Mouse (Mus musculus): ENCODE results near the gene Map4k3. TPM values are rescaled to one million over a fixed set of nuclear protein-coding genes. Genes with fewer than 3 reads are reported as not detected.
"Not testable (repeated sequence)": the region's sequence is repeated elsewhere in the genome, so short reads cannot be mapped to it uniquely, and the experiment has no call there.

The Map4k3 gene
- polyA plus RNA-seq, 1 experiment from 2014 or later = 32.5 TPM

GRCm38 (mm10) chr17:80568441-80568840 is 159.8 kb downstream of the Map4k3 start:
- Histone ChIP-seq H3K4me3 (no peak overlapping the region), H3K9ac (no peak overlapping the region), H3K27ac (no peak overlapping the region), H3K36me3 (peaks cover 4% of the 10 kb centered on the region; the same call in 1 of the 2 replicates), H3K4me2 (replicated peaks) (no peak overlapping the region), H3K4me1 (no peaks in the 10 kb centered on the region), H3K9me3 (no peaks in the 10 kb centered on the region; the same call in 1 of the 2 replicates), H3K27me3 (replicated peaks) (no peaks in the 10 kb centered on the region)
- ATAC-seq (ENCODE audit: low FRiP score, low read depth) = no peak
- WGBS = 84% methylated on average over 2 of the region's 2 CpGs

GRCm38 (mm10) chr17:80564611-80564924 is 163.7 kb downstream of the Map4k3 start:
- Histone ChIP-seq H3K27me3 (replicated peaks) (no peaks in the 10 kb centered on the region), H3K4me3 (no peak overlapping the region), H3K9ac (no peak overlapping the region), H3K27ac (no peak overlapping the region), H3K9me3 (no peaks in the 10 kb centered on the region; the same call in 1 of the 2 replicates), H3K36me3 (peaks cover 4% of the 10 kb centered on the region; the same call in 1 of the 2 replicates), H3K4me1 (no peaks in the 10 kb centered on the region), H3K4me2 (replicated peaks) (no peak overlapping the region)
- ATAC-seq (ENCODE audit: low FRiP score, low read depth) = no peak
- WGBS = 70% methylated on average over 3 of the region's 3 CpGs

- H3K9me3 ChIP-seq; H3K27me3 ChIP-seq (replicated peaks); ATAC-seq (ENCODE audit: low FRiP score, low read depth); H3K4me1 ChIP-seq; H3K36me3 ChIP-seq; H3K4me3 ChIP-seq; H3K27ac ChIP-seq; H3K4me2 ChIP-seq (replicated peaks); H3K9ac ChIP-seq: not testable (repeated sequence)
- 95% methylated on average over 27 of the region's 27 CpGs for WGBS
Measured at GRCm38 (mm10) chr17:80563762-80564610, 164.3 kb downstream of the Map4k3 start.

GRCm38 (mm10) chr17:80562792-80563191 is 165.5 kb downstream of the Map4k3 start:
- no peak overlapping the region for H3K9ac ChIP-seq
- no peak overlapping the region for H3K27ac ChIP-seq
- no peak overlapping the region for H3K4me3 ChIP-seq
- H3K36me3 ChIP-seq = peaks cover 4% of the 10 kb centered on the region; the same call in 1 of the 2 replicates
- H3K4me1 ChIP-seq = no peaks in the 10 kb centered on the region
- no peak for ATAC-seq (ENCODE audit: low FRiP score, low read depth)
- no peak overlapping the region for H3K4me2 ChIP-seq (replicated peaks)
- 83% methylated on average over 5 of the region's 5 CpGs for WGBS
- H3K9me3 ChIP-seq = no peaks in the 10 kb centered on the region; the same call in 1 of the 2 replicates
- no peaks in the 10 kb centered on the region for H3K27me3 ChIP-seq (replicated peaks)

GRCm38 (mm10) chr17:80560669-80561401 is 167.4 kb downstream of the Map4k3 start:
- H3K4me2 ChIP-seq (replicated peaks) = no peak overlapping the region
- H3K9ac ChIP-seq = no peak overlapping the region
- H3K27me3 ChIP-seq (replicated peaks) = no peaks in the 10 kb centered on the region
- H3K4me3 ChIP-seq = no peak overlapping the region
- peaks cover 6% of the 10 kb centered on the region; the same call in 1 of the 2 replicates for H3K36me3 ChIP-seq
- no peaks in the 10 kb centered on the region for H3K4me1 ChIP-seq
- 26% methylated on average over 12 of the region's 12 CpGs for WGBS
- peak; percentile 41; the same call in 1 of the 2 replicates for ATAC-seq (ENCODE audit: low FRiP score, low read depth)
- no peak overlapping the region for H3K27ac ChIP-seq
- H3K9me3 ChIP-seq = no peaks in the 10 kb centered on the region; the same call in 1 of the 2 replicates

- Histone ChIP-seq H3K27ac (no peak overlapping the region), H3K4me3 (no peak overlapping the region), H3K36me3 (0 out of 2 replicates have a peak, but pooled peaks cover 2% of the 10 kb centered on the region), H3K9me3 (no peaks in the 10 kb centered on the region), H3K27me3 (replicated peaks) (no peaks in the 10 kb centered on the region), H3K4me2 (replicated peaks) (no peak overlapping the region), H3K9ac (no peak overlapping the region), H3K4me1 (no peaks in the 10 kb centered on the region)
- WGBS = 86% methylated on average over 4 of the region's 4 CpGs
- ATAC-seq (ENCODE audit: low FRiP score, low read depth) = no peak
Measured at GRCm38 (mm10) chr17:80559745-80560144, 168.5 kb downstream of the Map4k3 start.

GRCm38 (mm10) chr17:80559050-80559449 is 169.2 kb downstream of the Map4k3 start:
- Histone ChIP-seq H3K4me1 (0 out of 2 replicates have a peak, but pooled peaks cover 3% of the 10 kb centered on the region), H3K27me3 (replicated peaks) (no peaks in the 10 kb centered on the region), H3K4me2 (replicated peaks) (no peak overlapping the region), H3K9ac (no peak overlapping the region), H3K36me3 (0 out of 2 replicates have a peak, but pooled peaks cover 2% of the 10 kb centered on the region), H3K27ac (no peak overlapping the region), H3K4me3 (no peak overlapping the region), H3K9me3 (no peaks in the 10 kb centered on the region)
- no peak for ATAC-seq (ENCODE audit: low FRiP score, low read depth)
- WGBS = 37% methylated on average over 11 of the region's 11 CpGs

GRCm38 (mm10) chr17:80558583-80558982 is 169.7 kb downstream of the Map4k3 start:
- H3K4me3 ChIP-seq = no peak overlapping the region
- 84% methylated on average over 14 of the region's 14 CpGs for WGBS
- ATAC-seq (ENCODE audit: low FRiP score, low read depth) = no peak

GRCm38 (mm10) chr17:80557461-80557860 is 170.8 kb downstream of the Map4k3 start:
- 96% methylated on average over 5 of the region's 5 CpGs for WGBS
- no peak overlapping the region for H3K9ac ChIP-seq
- H3K27ac ChIP-seq = no peak overlapping the region
- H3K27me3 ChIP-seq (replicated peaks) = no peaks in the 10 kb centered on the region
- no peak overlapping the region for H3K4me3 ChIP-seq
- H3K4me1 ChIP-seq = 0 out of 2 replicates have a peak, but pooled peaks cover 5% of the 10 kb centered on the region
- H3K4me2 ChIP-seq (replicated peaks) = no peak overlapping the region
- H3K36me3 ChIP-seq = 0 out of 2 replicates have a peak, but pooled peaks cover 2% of the 10 kb centered on the region
- H3K9me3 ChIP-seq = no peaks in the 10 kb centered on the region
- no peak for ATAC-seq (ENCODE audit: low FRiP score, low read depth)

More at GRCm38 (mm10) chr17:80558583-80558982, 169.7 kb downstream of the Map4k3 start:
- Histone ChIP-seq H3K9ac (no peak overlapping the region), H3K36me3 (0 out of 2 replicates have a peak, but pooled peaks cover 2% of the 10 kb centered on the region), H3K4me2 (replicated peaks) (no peak overlapping the region), H3K27ac (no peak overlapping the region), H3K4me1 (0 out of 2 replicates have a peak, but pooled peaks cover 5% of the 10 kb centered on the region), H3K9me3 (no peaks in the 10 kb centered on the region), H3K27me3 (replicated peaks) (no peaks in the 10 kb centered on the region)

GRCm38 (mm10) chr17:80553318-80554270 is 174.7 kb downstream of the Map4k3 start:
- Histone ChIP-seq H3K4me3 (peak overlapping the region; percentile 61), H3K4me1 (0 out of 2 replicates have a peak, but pooled peaks cover 5% of the 10 kb centered on the region), H3K27me3 (replicated peaks) (no peaks in the 10 kb centered on the region), H3K9ac (peak overlapping the region; percentile 64), H3K27ac (no peak overlapping the region), H3K9me3 (no peaks in the 10 kb centered on the region), H3K36me3 (0 out of 2 replicates have a peak, but pooled peaks cover 2% of the 10 kb centered on the region), H3K4me2 (replicated peaks) (peak overlapping the region; percentile 65)
- peak; percentile 90 for ATAC-seq (ENCODE audit: low FRiP score, low read depth)
- 3% methylated on average over 35 of the region's 35 CpGs for WGBS

GRCm38 (mm10) chr17:80552653-80553052 is 175.6 kb downstream of the Map4k3 start:
- H3K4me2 ChIP-seq (replicated peaks) = peak overlapping the region; percentile 65; the same call in 1 of the 2 replicates
- H3K9me3 ChIP-seq = no peaks in the 10 kb centered on the region
- no peak for ATAC-seq (ENCODE audit: low FRiP score, low read depth)
- WGBS = 85% methylated on average over 4 of the region's 4 CpGs
- H3K9ac ChIP-seq = no peak overlapping the region
- H3K27me3 ChIP-seq (replicated peaks) = no peaks in the 10 kb centered on the region
- 0 out of 2 replicates have a peak, but pooled peaks cover 5% of the 10 kb centered on the region for H3K4me1 ChIP-seq
- no peak overlapping the region for H3K4me3 ChIP-seq
- H3K36me3 ChIP-seq = 0 out of 2 replicates have a peak, but pooled peaks cover 2% of the 10 kb centered on the region
- H3K27ac ChIP-seq = no peak overlapping the region

All from neural tube, embryonic 12.5 days (tissue).